Mouse (Mus musculus) R1 (cell line): Measurements from ENCODE around the gene Ehd4.
A peak's percentile ranks its signal among the peaks of the same experiment; 100 is the strongest.

ENCODE experiments used
- DNase-seq: peaks from one replicate; pipeline ENCODE4 v3.0.0-alpha.2; 2018; ENCODE audit warnings: low read depth, low spot score

The Ehd4 gene

DNA sequence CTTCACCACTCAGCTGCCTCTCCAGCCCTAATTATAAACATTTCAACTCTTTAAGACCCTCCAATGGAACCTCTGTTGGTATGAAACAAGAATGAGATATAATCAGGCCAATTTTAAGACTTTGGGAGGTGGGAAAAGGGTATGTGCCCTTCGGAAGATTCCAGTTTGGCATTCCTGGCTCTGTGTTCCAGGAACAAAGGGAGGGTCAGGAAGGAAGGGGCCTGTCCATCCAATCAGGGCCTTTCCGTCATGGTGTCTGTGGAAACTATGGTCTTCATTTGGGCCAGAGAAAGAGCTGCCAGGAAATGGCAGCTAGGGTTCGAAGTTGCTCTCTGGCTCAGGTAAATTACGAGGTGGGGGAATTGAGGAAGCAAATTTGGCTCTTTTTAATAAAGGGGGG, 46.3 kb downstream of the Ehd4 start:
- DNase-seq = no peak

- DNase-seq = no peak
These were observed 47.0 kb downstream of the Ehd4 start for GRCm38 (mm10) chr2:120107446-120107845.

GRCm38 (mm10) chr2:120106397-120106973, 47.9 kb downstream of the Ehd4 start:
- DNase-seq = no peak

DNA sequence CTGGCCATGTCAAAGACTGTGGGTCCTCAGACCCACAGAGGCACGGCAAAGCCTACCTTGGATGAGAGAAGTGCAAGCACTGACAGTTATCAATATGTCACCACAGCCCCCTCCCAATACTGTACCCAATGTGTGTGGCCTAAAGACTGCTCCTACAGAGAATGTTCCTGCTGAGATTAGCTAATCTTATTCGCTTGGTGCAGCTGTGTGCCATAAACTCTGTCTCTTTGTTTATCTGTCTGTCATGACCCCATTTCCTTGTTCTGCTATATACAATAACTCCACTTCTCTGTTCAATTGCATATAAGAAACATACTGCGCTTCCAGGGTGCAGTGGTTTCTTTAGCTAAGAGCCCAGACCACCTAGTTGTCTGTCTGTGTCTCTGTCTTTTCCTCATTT, 48.5 kb downstream of the Ehd4 start:
- DNase-seq = no peak

DNA sequence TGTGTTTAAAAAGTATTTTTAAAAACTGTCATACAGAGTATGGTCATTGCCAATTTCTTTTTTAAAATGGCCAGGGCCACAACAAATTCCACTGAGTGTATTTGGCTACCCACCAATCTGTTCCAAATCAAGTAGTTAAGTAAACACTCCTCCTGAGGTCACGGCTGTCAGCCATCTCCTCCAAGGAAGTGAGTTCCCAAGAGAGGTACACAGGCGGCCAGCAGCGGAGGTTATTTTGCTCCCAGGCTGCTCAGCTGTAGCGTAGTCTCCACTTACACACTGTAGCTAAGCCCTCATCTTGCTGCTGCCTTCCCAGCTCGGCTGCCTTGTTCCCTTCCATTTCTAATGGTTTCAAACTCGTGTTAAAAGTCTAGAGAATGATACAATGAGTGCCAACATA, 51.5 kb downstream of the Ehd4 start:
- DNase-seq = no peak

DNA sequence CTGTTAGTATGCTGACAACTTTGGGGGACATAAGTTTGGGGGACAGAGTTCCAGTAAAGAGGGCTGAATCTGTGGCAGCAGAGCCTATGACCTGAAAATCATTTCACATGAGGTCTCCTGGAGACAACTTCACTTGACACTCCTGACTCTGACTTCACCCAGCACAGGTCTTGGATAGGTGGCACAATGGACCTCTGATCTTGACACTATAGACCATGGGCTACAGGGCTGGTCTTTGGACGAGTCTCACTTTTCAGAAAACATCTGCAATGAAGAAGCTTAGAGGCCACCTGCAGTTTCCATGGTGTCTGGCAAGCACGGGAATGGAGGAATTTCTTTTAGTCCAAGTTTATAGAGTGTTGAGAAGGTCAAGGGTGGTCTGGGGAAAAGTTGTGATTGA, 52.0 kb downstream of the Ehd4 start:
- DNase-seq = no peak

DNA sequence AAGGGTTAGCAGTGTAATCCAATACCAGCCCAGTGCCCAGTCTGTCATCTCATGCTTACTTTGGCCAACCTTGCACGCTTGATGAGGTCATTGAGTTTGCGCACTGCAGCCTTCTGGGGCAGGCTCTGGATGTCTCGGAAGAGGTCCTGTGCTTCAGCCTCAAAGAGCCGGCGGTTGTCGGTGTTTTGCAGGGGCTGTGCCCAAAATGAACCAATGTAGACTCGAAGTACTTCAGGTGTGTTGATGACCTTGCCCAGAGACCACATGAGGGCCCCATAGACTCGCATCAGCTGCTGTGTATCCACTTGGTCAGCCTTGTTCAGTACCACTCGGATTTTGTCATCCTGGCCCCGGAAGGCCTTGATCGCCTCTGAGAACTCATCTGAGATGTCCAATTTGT, 52.4 kb downstream of the Ehd4 start:
- no peak for DNase-seq

- no peak for DNase-seq
These were observed 54.5 kb downstream of the Ehd4 start for GRCm38 (mm10) chr2:120099886-120100285.

DNA sequence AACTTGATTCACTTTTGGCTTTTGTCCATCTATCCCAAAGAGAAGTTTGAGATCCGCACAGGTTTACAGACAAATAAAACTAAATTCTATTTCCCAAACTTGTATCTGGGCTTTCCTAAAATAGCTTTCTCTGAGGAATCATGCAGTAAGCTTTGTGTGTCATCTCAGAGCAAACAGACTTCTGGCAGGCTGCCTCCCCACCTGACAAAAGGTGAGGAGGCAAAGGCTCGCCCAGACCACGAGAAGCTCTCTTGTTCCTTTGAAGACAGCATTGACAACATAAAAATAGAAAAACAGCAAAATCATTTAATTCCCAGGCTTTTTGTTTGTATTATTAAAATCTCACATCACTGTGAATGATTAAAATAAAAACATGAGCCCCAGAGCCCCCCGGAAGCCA, 55.1 kb downstream of the Ehd4 start:
- no peak for DNase-seq

- DNase-seq = no peak
These were observed 55.6 kb downstream of the Ehd4 start for GRCm38 (mm10) chr2:120098781-120099202.

DNA sequence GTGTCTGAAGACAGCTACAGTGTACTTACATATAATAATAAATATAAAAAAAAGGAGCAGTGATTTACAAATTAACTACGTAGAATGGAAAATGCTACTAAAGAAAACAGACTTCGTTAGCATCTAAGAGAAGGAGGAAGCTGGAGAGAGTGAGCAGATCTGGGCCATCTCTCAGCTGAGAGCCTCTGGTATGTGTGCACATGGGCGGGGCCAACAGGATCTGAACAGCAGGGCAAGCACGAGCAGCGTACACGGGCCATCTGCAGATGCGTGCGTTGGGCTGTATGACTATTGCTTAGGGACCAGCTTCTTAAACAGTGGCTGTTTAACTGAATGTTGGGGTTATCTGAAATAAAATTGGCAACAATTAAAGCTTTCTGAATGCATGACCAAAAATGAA, 56.5 kb downstream of the Ehd4 start:
- no peak for DNase-seq

GRCm38 (mm10) chr2:120096711-120097110, 57.7 kb downstream of the Ehd4 start:
- no peak for DNase-seq

DNA sequence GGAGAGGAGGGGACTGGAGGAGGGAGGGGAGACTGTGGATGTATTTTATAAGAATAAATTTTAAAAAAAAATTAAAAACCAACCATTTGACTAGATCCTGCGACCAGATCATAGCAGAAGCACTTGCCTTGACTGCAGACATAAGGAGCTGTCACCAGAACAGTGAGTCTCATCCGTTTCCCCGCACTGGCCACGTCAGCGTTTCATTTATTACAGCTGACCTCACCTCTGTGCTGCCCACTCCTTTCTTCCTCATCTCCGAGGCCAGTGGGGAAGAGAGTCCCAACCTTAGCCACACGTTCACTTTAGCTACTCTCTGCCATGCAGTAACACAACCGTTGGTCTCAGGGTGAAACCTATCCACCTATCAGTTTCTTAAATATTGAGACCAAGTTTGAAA, 58.2 kb downstream of the Ehd4 start:
- no peak for DNase-seq

GRCm38 (mm10) chr2:120095171-120095570, 59.2 kb downstream of the Ehd4 start:
- DNase-seq = no peak

- DNase-seq = peak; percentile 71
These were observed 60.6 kb downstream of the Ehd4 start for GRCm38 (mm10) chr2:120093671-120094430.

DNA sequence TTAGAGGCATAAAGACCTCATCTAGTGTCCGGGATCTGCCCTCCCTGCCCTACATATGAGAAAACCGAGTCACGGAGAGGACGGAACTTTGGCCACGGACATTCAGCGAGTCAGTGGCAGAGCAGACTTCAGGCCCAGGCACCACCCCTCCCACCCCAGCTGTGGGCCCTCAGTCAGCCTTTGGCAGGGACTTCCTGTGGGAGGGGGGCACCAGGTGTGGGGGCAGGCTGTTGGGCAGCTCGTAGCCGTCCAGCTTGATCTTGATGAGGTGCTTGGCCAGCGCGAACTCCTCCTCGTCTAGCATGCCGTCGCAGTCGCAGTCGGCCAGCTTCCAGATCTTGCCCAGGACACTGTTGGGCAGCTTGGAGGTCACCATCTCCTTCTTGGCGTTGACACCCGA, 63.4 kb downstream of the Ehd4 start:
- no peak for DNase-seq

DNA sequence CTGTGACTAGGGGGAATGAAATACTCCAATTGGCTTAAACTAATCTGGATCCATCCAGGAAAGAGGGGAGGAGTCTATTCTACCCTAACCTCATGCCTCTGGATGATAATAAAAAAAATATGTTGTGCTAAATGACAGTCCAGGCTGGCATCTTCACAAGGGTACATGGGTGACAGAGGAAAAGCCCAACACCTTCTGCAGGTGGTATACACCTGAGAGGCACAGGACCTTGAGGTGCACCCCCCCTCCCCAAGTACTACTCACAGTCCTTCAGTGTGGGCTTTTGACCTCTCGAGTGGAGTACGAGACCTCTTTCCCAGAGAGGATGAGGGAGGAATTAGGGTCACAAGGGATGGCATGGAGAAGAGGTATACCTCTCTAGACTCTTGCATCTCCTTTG, 66.5 kb downstream of the Ehd4 start:
- DNase-seq = no peak

DNA sequence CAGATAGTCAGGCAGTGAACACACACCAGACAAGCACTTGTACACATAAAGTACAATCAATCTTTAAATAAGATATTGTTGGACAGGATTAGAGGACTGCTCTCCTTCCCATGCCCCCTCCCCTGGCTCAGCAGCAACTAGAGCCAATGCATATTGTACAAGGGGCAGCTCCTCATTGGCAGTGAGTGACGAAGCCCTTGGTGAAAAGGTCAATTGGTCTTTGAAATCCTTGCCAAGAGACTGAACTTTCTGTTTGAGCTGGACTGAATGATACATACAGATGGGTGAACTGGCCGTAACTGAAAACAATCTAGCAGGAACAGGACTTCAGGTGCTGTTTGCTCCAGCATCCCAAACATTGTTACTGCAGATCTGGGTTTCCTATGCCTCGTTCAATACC, 67.0 kb downstream of the Ehd4 start:
- DNase-seq = no peak

GRCm38 (mm10) chr2:120086038-120086437, 68.4 kb downstream of the Ehd4 start:
- DNase-seq = no peak

DNA sequence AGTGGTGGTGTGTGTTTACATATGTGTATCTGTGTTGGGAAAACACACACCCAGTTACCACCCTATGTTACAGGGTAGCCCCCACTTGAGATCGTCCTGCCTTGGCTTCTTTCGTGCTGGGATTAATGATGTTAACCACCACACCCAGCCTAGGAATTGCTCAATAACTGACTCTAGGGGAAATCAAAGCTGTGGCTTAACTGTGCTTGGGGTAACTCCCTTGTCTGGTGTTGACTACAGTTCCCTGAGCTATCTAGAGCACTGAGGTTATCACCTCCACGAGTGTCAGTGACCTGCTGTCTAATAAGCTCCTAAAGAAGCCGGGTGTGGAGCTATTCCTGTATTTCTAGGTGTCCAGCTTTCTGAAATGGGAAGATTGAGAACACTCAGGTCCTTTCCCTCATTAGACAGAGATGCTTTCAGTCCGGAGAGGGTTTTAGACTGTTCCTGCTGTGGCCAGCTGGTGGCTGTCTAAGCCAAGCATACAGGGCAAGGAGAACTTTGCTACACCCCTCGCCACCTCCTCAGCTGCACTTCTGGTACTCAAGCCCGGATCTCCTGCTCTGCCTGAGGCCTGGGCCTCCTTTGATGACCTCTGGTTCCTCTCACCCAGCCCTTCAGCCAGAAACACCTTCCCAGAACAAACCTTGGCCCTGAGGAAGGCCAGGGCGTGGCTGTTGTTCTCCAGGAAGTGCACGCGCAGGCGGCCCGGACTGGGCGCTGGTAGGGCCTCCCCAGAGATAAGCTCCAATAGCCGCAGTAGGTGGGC, 69.6 kb downstream of the Ehd4 start:
- DNase-seq = peak; percentile 40

DNA sequence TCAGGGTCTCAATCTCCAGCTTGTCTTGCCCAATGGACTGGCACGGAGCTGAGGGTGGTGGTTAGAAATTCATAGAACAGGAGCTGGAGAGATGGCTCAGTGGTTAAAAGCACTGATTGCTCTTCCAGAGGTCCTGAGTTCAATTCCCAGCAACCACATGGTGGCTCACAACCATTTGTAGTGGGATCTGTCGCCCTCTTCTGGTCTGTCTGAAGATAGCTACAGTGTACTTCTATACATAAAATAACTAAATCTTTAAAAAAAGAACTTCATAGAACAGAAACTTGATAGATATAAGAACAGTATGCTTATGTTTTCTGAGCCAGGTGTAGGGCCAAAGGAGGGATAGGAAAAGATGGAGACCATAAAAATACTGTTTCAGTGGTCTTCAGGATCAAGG, 72.0 kb downstream of the Ehd4 start:
- peak; percentile 22 for DNase-seq

DNA sequence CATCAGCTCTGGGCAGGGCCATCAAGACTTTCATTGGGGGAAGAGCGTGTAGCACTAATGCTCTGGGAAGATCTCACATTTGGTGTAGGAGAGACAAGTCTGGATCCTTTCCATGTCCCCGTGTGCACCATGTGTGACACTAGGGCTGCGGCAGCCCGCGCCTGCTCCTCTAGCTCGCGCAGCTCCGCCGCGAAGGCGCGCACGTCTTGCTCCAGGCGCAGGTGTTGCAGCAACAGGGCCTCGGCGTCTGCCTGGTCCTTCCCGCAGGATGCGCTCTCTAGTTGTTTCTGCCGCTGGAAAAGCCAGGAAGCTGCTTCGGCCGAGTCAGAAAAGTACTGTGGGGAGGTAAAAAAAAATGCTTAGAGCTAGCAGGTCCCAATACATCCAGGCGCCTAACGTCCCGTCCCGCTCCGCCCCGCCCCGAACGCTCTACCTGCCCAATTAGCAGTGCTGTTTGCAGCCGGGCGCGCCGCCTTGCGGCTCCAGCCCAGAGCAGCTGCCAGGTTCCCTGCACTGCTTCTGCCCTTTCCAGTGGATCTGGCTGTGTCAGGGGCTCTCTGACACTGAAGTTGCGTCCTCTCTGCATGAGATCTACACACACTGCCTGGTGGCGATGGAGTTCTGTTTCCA, 78.2 kb downstream of the Ehd4 start:
- DNase-seq = peak; percentile 89
